Mouse (Mus musculus) testis, postnatal 14 days (tissue): ENCODE data around the gene Fam184b.
A peak's percentile ranks its signal among the peaks of the same experiment; 100 is the strongest.
"Not testable (repeated sequence)": the region's sequence is repeated elsewhere in the genome, so short reads cannot be mapped to it uniquely, and the experiment has no call there.

Experiments
- DNase-seq: peaks from one replicate; pipeline ENCODE4 v3.0.0; 2021; ENCODE audit warnings: low spot score

The Fam184b gene

DNA sequence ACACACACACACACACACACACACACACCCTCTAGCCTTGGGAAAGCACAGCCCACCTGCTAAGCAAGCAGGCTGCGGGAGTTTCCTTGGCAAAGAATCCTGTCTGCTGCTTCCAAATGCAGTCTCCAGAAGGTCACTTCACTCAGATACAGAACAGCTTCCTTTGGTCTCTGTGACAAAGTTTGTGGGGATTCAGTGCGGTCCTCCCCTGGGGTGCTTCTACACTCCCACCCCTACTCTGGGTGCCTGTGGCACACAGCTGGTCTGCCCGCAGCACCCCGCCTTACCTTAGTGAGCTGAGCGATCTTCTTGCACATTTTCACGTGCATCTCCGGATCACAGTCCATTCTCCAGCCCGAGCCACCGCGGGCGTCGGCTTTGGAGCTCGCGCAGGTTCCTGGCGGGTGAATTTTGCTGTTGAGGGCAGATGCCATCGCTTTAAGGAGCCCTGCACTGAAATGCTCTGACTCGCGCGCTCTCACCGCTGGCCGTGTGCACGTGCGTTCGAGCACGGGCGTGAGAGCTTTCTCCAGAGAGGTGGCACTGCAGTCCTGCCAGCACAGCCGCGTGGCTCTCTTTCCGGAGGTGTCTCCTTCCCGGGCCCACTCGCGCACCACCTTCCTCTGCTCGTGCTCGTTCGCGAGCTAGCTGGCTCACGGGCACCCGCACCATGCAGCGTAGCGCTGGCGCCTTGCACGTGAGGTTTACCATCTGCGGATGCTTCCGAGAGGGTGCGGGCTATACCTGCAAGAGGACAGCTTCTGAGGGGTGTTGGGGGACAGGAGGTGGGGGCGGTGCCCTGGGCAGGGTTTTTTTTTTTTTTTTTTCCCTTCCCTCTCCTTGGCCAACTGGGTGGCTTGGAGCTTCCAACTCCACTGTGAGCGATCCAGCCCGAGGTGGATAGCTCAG lies at the start of gene Fam184b:
Gene Fam184b (minus strand): TSS at position 809 of the 909 bp plus-strand sequence.
- DNase-seq: peak; percentile 61

DNA sequence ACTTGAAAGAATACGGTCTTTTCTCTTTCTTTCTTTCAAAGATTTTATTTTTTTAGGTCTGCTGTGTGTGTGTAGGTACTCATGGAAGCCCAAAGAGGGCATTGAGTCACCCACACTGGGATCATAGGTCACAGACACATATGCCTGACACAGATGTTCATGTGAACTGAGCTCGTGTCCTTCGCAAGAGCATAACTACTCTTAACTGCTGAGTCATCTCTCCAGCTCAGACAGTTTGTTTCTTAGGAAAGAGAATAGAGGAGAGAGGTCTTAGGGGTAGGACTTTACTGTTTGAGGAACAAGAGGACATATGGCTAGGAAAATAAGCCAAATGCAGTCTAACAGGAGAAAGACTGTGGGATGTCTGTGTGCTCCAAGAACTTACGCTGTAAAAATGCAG lies 49.7 kb upstream of the Fam184b start:
- DNase-seq: no peak

DNA sequence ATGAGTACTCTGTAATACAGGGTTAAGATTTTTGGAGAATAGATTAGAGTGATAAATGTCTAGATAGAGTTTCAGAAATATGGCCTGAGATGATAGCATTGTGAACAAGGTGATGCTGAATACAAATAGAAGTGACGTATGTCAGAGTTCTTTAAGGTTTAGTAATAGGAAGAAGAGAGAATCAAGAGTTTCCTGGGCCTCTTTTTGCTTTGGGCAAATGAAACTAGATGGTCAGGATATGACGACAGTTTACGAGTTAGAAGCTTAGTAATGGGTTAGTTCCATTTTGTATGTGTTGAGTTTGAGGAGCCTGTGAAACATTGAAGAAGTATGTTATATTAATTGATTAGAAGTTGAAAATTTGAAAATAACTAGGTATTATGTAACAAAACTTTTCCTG lies 46.8 kb upstream of the Fam184b start:
- no peak for DNase-seq

DNA sequence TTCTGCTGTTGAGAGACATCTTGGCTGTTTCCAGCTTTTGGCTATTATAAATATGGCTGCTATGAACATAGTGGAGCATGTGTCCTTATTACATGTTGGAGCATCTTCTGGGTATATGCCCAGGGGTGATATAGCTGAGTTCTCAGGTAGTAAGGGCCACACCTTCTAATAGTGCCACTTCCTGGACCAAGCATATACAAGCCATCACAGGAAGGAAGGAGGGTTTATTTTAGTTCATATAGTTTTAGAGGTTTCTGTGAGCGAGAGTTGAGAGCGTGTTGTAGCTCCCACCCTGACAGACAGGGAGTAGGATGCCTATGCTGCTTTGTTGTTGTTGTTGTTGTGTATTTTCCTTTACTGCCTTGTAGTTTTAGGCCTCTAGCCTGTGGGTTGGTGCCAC lies 45.8 kb upstream of the Fam184b start:
- no peak for DNase-seq

DNA sequence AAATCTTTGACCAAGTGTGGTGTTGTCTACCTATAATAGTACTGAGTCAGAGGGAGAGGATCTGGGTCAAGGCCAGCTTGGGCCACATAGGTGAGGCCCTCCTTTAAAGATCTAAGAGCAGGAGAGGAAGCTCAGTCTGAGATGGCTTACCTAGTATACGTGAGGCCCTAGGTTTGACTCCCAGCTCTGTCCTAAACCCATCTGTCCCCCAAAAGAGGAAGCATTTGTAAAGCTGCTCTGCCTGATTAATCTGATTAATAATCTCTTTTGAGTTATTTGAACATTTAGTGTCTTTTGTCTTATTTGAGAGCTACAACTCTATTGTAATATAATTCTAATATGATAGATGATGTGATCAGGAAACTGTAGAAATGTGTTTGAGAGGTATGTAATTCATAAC lies 44.0 kb upstream of the Fam184b start:
- DNase-seq: no peak

DNA sequence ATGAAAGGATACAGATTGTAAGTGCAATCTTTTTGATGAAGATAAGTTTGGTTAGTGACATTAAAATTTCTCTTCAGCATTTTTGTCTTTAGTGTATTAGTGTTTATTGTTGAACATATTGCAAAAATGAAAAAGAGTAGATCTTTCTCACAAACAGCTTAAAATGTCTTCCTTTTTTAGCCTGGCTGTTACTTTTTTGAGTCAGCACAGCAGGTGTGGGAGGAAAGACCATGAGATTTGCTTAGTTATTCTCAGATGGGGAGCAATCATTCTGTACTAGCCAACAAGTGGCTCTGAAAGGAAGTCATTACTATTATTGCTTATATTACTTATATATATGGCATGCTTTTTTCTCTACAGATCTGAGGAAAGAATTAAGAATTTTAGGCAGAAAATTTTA lies 40.5 kb upstream of the Fam184b start:
- no peak for DNase-seq

DNA sequence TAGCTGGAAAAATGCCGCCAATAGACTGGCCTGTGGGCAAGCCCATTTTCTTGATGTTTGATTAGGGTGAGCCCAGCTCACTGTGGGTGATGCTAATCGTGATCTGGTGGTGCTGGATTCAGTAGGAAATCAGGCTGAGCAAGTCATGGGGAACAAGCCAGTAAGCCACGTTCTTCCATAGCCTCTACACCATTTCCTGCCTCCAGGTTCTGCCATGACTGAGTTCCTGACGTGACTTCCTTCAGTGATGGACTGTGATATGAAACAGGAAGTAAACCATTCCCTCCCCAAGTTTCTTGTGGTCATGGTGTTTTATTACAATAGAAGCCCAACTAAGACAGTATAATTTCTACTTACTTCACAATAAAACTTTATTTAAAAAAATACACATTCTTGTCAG lies 38.2 kb upstream of the Fam184b start:
- no peak for DNase-seq

DNA sequence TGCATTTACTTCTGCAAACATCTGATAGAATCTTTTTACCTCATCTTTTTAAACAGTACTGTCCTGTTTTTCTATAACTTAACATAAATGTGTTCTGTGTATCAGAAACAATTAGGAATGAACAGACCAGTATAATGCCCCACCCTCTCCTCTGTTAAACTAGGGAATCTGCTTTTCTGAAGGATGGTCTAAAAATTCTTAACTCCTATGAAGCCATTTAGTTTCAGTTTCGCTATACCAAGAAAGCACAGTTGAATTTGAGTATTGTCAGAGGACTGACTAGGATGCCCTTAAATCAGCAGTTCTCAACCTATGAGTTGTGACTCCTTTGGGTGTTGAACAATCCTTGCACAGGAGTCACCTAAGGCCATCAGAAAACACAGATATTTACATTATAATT lies 35.6 kb upstream of the Fam184b start:
- DNase-seq: no peak

DNA sequence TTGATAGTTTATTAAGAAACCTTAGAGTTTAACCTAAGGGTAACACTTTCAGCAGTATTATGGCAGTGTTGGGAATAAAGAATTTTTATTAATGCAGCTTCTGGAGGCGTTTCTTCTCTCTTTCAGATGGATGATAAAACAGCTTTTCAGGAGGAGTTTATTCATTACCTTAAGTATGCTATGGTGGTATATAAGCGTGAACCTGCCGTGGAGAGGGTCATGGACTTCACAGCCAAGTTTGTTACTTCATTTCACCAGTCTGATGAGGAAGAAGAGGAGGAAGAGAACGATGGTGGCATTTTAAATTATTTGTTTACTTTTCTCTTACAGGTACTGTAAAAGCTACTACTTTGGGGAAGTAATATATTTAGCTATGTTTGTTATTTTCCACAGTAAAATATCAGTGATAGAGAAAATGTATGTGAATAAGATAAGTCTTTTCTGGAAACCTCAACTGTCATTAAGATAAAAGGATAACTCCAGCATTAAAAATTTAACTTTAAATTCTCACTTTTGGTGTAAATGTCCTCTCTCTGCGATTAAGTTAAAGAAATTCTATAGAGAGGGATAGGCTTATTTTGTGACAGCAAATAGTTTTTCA lies 31.6 kb upstream of the Fam184b start:
- no peak for DNase-seq

DNA sequence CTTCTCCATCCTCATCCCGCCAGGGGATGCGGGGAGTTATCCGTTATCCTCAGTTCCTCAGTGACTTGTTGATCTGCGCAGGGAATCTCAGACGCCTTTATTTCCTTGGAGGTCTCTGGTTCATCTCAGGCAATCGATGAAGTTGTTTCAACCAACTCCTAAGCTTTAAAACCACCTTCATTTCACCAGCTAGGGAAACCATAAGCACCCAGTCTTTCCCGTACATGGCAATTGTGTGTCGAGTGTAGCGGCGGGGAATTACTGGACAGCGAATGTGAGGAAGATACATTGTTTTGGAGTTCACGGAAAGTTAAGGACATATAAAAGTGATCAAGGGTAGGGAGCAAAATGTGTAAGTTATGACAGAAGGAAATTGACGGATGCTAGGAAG lies 30.9 kb upstream of the Fam184b start:
- DNase-seq: no peak

DNA sequence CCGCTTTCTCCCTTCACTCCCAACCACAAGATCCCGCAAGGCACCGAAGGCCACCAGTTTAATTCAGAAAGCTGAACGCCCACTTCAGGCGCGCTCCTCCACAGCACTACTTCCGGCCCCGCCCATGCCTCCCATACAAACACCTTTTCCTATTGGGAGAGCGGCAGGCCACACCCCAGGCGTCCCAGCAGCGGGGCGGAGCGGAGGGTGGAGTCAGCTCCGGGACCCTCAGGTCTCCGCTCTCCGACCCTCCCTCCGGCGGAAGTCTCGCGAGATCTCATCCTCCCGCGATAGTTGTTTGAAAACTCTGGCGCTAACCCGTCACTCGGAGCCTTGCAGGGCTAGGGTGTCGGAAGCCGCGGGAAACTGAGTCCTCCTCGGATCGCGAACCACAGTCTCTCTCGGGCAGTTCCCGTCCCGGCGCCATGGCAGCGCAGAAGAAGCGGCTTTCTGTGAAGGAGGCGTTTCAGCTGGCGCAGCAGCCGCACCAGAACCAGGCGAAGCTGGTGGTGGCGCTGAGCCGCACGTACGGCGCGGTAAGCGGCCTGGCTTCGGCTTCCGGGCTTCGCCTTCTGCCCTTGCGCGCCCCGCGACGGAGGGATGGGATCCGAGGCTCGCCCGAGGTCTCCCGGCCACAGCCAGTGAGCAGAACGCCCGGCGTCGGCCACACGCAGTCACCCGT lies 30.3 kb upstream of the Fam184b start, which contains the start of gene Ncapg:
Gene Ncapg (plus strand): TSS at position 322 of the 682 bp plus-strand sequence.
- DNase-seq: peak; percentile 100

DNA sequence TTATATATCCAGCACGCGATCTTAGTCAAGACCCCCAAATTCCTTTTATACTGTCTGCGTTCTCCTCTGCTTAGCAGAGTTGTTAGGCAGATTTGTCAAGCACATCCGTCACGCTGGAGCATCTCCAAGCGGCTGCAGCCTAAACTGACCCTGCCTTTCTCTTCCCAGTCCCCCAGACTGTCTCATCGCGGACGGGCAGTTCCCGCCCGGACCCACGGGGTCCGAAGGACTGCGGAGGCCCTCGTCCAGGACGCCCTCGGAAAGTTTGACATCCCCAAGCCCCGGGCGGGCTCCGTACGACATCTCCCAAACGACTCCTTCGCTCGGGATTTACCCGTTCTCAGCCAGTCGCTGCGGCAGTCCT lies 29.8 kb upstream of the Fam184b start:
- DNase-seq: no peak

DNA sequence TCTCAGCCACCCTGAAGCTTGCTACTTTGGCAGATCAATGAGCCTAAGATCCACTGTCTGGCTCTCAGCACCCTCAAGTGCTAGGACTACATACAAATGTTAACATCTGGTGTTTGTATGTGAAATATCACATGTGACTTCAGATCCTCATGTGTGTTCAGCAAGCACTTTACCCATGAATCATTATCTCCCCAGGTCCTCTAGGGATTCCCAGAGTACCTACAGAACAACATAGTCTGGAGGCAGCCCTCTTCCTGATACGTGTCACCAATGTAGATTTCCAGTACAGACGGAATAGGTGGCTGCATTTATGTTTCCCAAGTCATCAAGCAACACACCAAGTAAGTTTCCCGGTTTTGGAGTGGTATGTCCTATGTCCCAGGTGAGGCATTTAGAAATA lies 29.4 kb upstream of the Fam184b start:
- DNase-seq: no peak

DNA sequence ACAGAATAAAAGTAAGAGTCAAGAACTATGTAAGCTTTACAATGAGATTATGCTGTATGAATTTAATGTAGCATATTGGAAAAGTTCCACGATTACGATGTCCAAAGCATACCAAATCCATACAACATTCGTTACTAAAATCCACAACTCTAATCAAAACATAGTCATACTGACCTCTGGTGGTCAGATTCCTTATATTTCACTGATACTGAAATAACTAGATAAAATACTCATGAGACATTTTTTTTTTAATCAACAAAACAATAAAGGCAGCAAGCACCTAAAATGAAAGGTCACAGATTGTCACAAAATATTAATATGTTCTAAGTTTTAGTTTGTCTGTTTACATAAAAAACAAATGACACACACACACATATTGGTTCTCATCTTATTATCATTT lies 28.9 kb upstream of the Fam184b start:
- no peak for DNase-seq

DNA sequence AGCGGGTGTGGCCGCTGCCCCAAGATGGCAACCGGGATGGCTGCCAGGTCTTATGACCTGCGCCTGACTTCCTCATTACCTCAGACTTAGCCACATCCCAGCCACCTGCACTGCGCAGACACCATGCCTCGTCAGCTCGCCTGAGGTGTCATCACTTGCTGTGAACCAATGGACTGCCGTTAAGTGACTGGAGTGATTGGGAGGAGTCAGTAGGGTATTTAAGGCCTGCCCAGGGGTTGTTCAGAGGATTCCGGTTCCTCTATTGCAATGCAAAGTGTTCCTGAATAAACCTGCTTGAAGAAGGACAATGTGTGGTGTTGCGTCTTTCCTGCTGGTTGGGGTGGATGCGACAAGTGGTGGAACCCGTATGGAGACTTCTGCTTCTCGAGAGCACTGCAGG lies 19.0 kb upstream of the Fam184b start:
- DNase-seq: not testable (repeated sequence)

DNA sequence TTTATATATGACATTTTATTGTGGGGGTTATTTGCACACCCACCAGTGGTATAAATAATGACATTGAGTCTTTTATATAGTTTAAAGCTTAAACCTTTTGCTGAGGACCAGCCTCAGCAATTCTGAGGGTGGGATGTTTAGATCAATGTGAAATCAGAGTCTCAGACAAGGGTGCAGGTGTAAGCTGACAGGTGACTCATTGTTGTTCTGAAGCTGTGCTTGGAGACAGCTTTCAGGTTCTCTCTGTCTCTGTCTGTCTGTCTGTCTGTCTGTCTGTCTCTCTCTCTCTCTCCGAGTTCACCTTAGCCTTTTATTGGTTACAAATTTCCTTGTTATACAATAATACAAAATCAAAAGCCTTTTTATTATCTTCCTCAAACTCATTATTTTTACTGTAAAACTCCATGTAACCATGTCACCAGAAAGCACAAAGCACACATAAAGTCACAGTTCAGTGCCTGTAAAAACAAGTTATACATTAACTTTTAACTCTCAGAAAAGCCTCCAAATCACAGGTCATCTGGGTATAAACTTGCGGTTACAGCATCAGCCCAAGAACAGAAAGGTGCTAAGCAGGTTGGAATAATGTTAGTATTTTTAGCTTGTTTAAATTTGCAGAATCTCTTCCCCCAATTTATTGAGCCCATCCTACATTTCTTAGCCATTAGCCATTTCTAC lies 11.8 kb upstream of the Fam184b start:
- DNase-seq: no peak

DNA sequence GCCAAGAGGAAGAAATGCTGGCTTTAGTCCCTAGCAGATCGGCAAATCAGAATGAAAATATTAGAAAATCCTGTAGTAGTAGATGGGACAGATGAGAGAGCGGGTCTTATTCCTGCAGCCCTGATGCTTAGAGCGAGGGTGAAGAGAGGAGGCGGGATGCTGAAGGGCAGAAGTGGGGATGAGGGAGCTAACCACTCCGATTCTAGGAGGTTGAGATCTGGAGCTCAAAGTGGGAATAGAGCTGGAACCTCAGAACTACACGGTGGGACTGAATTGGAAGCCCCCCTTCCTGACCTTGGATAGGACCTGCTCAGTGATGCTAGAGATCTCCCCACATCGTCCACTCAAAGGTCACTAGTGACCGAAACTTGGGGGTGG lies 290 bp upstream of the Fam184b start:
- no peak for DNase-seq

DNA sequence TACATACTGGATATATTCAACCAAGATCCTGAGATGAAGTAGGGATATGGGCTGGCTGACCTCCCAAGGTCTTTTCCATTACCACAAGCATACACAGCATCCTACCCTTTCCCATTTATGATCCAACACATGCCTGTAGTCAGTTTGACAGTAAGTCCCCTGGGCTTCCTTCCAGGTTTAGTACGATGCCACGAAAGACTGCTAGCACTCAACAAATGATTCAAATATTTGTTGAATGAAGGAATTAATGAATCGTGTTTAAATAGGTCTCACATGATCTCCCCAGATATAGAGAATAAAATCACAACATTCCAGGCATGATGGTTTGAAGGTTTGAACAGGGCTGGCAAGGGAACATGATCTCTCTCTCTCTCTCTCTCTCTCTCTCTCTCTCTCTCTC lies 1.0 kb downstream of the Fam184b start:
- no peak for DNase-seq

DNA sequence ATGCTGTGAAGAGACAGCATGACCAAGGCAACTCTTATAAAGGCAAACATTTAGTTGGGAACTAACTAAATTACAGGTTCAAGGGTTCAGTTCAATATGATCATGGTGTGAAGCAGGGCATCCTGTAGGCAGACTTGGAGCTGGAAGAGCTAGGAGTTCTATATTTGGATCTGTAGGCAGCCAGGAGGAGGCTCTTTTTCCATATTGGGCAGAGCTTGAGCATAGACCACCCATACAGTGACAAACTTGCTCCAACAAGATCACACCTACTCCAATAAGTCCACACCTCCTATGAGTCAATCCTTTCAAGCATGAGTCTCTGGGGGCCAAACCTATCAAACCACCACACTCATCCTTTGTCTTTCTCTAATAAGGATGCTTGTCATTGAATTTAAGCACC lies 9.9 kb downstream of the Fam184b start:
- DNase-seq: no peak

DNA sequence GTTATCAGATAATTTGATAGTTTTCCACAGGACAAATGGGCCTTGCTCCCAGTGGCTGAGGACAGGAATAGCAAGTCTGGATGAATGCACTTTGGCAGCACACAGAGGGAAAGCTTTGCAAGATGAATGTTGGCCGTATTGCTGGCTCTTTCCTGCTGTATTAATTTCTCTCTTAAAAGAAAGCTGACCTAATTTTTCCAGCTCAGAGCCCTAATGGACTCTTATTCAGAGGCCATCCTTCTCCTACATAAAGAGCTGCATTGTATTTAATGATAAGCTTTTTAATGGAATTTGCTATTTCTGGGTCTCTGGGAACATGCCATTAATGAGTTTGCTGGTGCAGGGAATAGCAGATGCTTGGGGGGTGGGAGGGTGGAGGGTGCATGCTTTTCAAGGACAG lies 11.6 kb downstream of the Fam184b start:
- no peak for DNase-seq

DNA sequence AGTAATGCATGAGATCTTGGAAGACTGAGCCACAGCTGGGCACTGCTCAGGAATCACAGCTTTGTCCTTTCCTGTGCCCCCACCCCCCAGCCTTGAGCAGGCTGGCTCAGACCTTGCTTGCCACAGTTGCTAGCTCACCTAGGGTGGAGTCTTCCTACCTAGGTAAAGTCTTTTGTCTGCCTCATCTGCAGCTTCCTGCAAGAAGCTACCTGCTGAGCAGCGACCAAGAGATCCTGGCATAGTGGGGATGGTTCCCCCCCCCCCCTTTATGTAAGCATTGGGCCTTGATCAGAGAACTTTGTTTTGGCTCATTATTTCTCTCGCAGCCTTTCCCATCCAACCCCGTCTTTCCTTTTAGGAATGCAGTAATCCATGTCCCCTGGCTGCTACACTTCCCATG lies 17.9 kb downstream of the Fam184b start:
- DNase-seq: no peak

DNA sequence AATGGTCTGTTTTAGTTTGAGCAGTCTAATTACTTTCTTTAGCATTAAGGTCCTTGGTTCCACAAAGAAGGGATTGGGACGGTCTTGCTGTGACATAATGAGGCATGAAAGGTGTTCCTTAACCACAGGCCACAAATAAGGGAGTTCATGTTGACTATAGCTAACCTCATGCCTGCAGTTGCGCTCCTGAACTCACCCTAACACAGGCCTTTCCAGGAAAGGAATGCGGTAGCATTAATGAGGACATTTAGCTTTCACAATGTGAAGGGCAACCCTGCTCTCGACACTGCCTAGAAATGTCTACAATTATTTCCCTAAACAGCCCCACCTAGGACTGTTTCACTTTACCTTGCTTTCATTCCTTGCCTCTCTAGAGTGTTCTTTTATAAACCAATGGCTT lies 40.4 kb downstream of the Fam184b start:
- DNase-seq: no peak
